Mouse (Mus musculus): ENCODE results near the gene Nup214. TPM values are rescaled to one million over a fixed set of nuclear protein-coding genes. Genes with fewer than 3 reads are reported as not detected.

The Nup214 gene
- polyA plus RNA-seq, 2 experiments, result 13.5 to 33.6 TPM

- Histone ChIP-seq H3K27ac (no peak overlapping the region), H3K27me3 (ENCODE audit: control insufficient read depth, insufficient read depth, low read length) (no peaks in the 10 kb centered on the region), H3K4me2 (ENCODE audit: low read depth) (no peak overlapping the region), H3K9me3 (ENCODE audit: control insufficient read depth, low read length) (no peaks in the 10 kb centered on the region), H3K4me1 (replicated peaks; ENCODE audit: control insufficient read depth in 2 of 2, insufficient read depth in 2 of 2, low read length in 1 of 2) (no peaks in the 10 kb centered on the region), H3K36me3 (replicated peaks; ENCODE audit: control insufficient read depth, insufficient read depth, low read depth) (peaks cover 74% of the 10 kb centered on the region), H3K4me3 (ENCODE audit: insufficient read depth in 1 of 2, low read depth in 2 of 2, low read length in 2 of 2) (no peak overlapping the region), H3K9ac (replicated peaks) (no peak overlapping the region)
- DNase-seq (ENCODE audit: low read depth in 3 of 3, low spot score in 3 of 3) (no peak), ATAC-seq (ENCODE audit: insufficient read depth) (no peak)
- TF ChIP-seq CTCF (IDR thresholded peaks at IDR 0.05; ENCODE audit: low read depth) (no peak), EP300 (IDR thresholded peaks at IDR 0.05; ENCODE audit: low read depth) (no peak)
- 87% methylated on average over 9 of the region's 9 CpGs for WGBS (ENCODE audit: insufficient replicate concordance)
These were observed 20.7 kb downstream of the Nup214 start for GRCm38 (mm10) chr2:31994896-31995295.

GRCm38 (mm10) chr2:31996060-31996459 lies 21.8 kb downstream of the Nup214 start:
- Histone ChIP-seq H3K4me3 (ENCODE audit: insufficient read depth in 1 of 2, low read depth in 2 of 2, low read length in 2 of 2) (no peak overlapping the region), H3K27me3 (ENCODE audit: control insufficient read depth, insufficient read depth, low read length) (no peaks in the 10 kb centered on the region), H3K9ac (replicated peaks) (no peak overlapping the region), H3K9me3 (ENCODE audit: control insufficient read depth, low read length) (no peaks in the 10 kb centered on the region), H3K4me2 (ENCODE audit: low read depth) (no peak overlapping the region), H3K36me3 (replicated peaks; ENCODE audit: control insufficient read depth, insufficient read depth, low read depth) (peaks cover 63% of the 10 kb centered on the region), H3K4me1 (replicated peaks; ENCODE audit: control insufficient read depth in 2 of 2, insufficient read depth in 2 of 2, low read length in 1 of 2) (no peaks in the 10 kb centered on the region), H3K27ac (no peak overlapping the region)
- DNase-seq (ENCODE audit: low read depth in 3 of 3, low spot score in 3 of 3), result no peak
- no peak for ATAC-seq (ENCODE audit: insufficient read depth)
- WGBS (ENCODE audit: insufficient replicate concordance), result 86% methylated on average over 13 of the region's 13 CpGs
- TF ChIP-seq CTCF (IDR thresholded peaks at IDR 0.05; ENCODE audit: low read depth) (no peak), EP300 (IDR thresholded peaks at IDR 0.05; ENCODE audit: low read depth) (no peak)

- H3K36me3 ChIP-seq (replicated peaks; ENCODE audit: control insufficient read depth, insufficient read depth, low read depth), result peaks cover 57% of the 10 kb centered on the region
- no peak overlapping the region for H3K4me3 ChIP-seq (ENCODE audit: insufficient read depth in 1 of 2, low read depth in 2 of 2, low read length in 2 of 2)
- no peaks in the 10 kb centered on the region for H3K27me3 ChIP-seq (ENCODE audit: control insufficient read depth, insufficient read depth, low read length)
- no peaks in the 10 kb centered on the region for H3K4me1 ChIP-seq (replicated peaks; ENCODE audit: control insufficient read depth in 2 of 2, insufficient read depth in 2 of 2, low read length in 1 of 2)
- TF ChIP-seq CTCF (IDR thresholded peaks at IDR 0.05; ENCODE audit: low read depth) (no peak), EP300 (IDR thresholded peaks at IDR 0.05; ENCODE audit: low read depth) (no peak)
- ATAC-seq (ENCODE audit: insufficient read depth) (no peak), DNase-seq (ENCODE audit: low read depth in 3 of 3, low spot score in 3 of 3) (no peak)
- no peak overlapping the region for H3K4me2 ChIP-seq (ENCODE audit: low read depth)
- WGBS (ENCODE audit: insufficient replicate concordance), result 82% methylated on average over 5 of the region's 5 CpGs
- H3K9ac ChIP-seq (replicated peaks), result no peak overlapping the region
- no peaks in the 10 kb centered on the region for H3K9me3 ChIP-seq (ENCODE audit: control insufficient read depth, low read length)
- H3K27ac ChIP-seq, result no peak overlapping the region
These were observed 23.3 kb downstream of the Nup214 start for GRCm38 (mm10) chr2:31997539-31997938.

GRCm38 (mm10) chr2:31998443-31998842 lies 24.2 kb downstream of the Nup214 start:
- ATAC-seq (ENCODE audit: insufficient read depth) (no peak), DNase-seq (ENCODE audit: low read depth in 3 of 3, low spot score in 3 of 3) (no peak)
- no peaks in the 10 kb centered on the region for H3K9me3 ChIP-seq (ENCODE audit: control insufficient read depth, low read length)

GRCm38 (mm10) chr2:32008311-32008710 lies 34.1 kb downstream of the Nup214 start:
- Histone ChIP-seq H3K4me1 (replicated peaks; ENCODE audit: control insufficient read depth in 2 of 2, insufficient read depth in 2 of 2, low read length in 1 of 2) (no peaks in the 10 kb centered on the region), H3K27ac (no peak overlapping the region), H3K4me2 (ENCODE audit: low read depth) (no peak overlapping the region), H3K36me3 (replicated peaks; ENCODE audit: control insufficient read depth, insufficient read depth, low read depth) (peaks cover 69% of the 10 kb centered on the region), H3K9ac (replicated peaks) (no peak overlapping the region), H3K4me3 (ENCODE audit: insufficient read depth in 1 of 2, low read depth in 2 of 2, low read length in 2 of 2) (no peak overlapping the region), H3K27me3 (ENCODE audit: control insufficient read depth, insufficient read depth, low read length) (no peaks in the 10 kb centered on the region), H3K9me3 (ENCODE audit: control insufficient read depth, low read length) (no peaks in the 10 kb centered on the region)
- WGBS (ENCODE audit: insufficient replicate concordance), result 84% methylated on average over 2 of the region's 2 CpGs
- TF ChIP-seq CTCF (IDR thresholded peaks at IDR 0.05; ENCODE audit: low read depth), result no peak
- TF ChIP-seq EP300 (IDR thresholded peaks at IDR 0.05; ENCODE audit: low read depth), result no peak
- no peak for ATAC-seq (ENCODE audit: insufficient read depth)
- DNase-seq (ENCODE audit: low read depth in 3 of 3, low spot score in 3 of 3), result no peak

More at GRCm38 (mm10) chr2:31998443-31998842, 24.2 kb downstream of the Nup214 start:
- Histone ChIP-seq H3K9ac (replicated peaks) (no peak overlapping the region), H3K27me3 (ENCODE audit: control insufficient read depth, insufficient read depth, low read length) (no peaks in the 10 kb centered on the region), H3K4me3 (ENCODE audit: insufficient read depth in 1 of 2, low read depth in 2 of 2, low read length in 2 of 2) (no peak overlapping the region), H3K27ac (no peak overlapping the region), H3K4me2 (ENCODE audit: low read depth) (no peak overlapping the region), H3K36me3 (replicated peaks; ENCODE audit: control insufficient read depth, insufficient read depth, low read depth) (peaks cover 59% of the 10 kb centered on the region), H3K4me1 (replicated peaks; ENCODE audit: control insufficient read depth in 2 of 2, insufficient read depth in 2 of 2, low read length in 1 of 2) (no peaks in the 10 kb centered on the region)
- no peak for TF ChIP-seq EP300 (IDR thresholded peaks at IDR 0.05; ENCODE audit: low read depth)
- no peak; the same call in 1 of the 2 replicates for TF ChIP-seq CTCF (IDR thresholded peaks at IDR 0.05; ENCODE audit: low read depth)
- 59% methylated on average over 2 of the region's 2 CpGs for WGBS (ENCODE audit: insufficient replicate concordance)

Measured in liver, embryonic 14.5 days (tissue).